Mouse (Mus musculus) mouse trophoblast stem cell (cell line): ENCODE measurements around the gene AC134908.4.

Experiments
- in situ Hi-C, 2 experiments: fragments of 300-500 bp; cut with MseI, MboI; formaldehyde crosslinking; loops; 2 replicates in 1 of 2; 3 replicates in 1 of 2; pipeline ENCODE4 v1.15.1; 2025

AC134908.4 gene

GRCm38 (mm10) chr17:25795609-25796092, at the start of gene AC134908.4:
Gene AC134908.4 (minus strand): TSS chr17:25795659.
- in situ Hi-C loops: no loop called here

GRCm38 (mm10) chr17:25844396-25844901, 49.0 kb upstream of the AC134908.4 start, which contains the start of gene Rhot2:
Gene Rhot2 (minus strand): TSS chr17:25844851.
- in situ Hi-C loops: no loop called here

- in situ Hi-C loops: no loop called here
These were observed 48.4 kb upstream of the AC134908.4 start for GRCm38 (mm10) chr17:25843636-25844395.

DNA sequence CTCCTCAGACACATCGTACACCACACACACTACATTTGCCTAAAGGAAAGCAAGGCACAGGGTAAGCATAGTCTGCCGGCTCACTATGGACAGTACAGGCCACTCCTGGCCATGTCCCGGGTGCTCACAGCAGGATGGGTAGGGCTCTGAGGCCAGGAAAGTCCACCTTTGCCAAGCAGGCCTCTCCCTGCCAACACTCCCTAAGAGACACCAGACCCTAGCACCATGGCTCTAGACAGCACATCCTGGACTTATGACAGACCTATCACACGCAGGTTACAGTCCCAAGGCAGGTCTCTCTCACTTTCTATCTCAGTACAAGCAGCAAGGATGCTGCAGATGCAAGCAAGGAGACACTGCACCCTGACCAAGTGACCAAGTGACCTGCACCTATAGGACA, 47.7 kb upstream of the AC134908.4 start:
- in situ Hi-C loops: no loop called here

DNA sequence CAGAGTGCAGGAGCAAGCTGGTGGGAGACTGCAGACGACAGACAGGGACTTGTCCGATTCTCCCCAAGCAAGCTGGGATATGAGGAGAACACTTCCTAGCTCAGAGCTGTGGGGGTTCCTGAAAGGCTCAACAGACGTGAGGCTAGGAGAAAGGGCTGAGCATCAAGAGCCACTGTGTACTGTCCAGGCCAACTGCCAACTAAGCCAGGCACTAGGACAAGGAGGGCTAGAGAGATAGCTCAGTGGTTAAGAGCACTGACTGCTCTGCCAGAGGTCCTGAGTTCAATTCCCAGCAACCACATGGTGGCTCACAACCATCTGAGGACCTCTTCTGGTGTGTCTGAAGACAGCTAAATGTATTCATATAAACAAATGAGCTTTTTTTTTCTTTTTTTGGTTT, 47.0 kb upstream of the AC134908.4 start:
- in situ Hi-C loops: no loop called here

DNA sequence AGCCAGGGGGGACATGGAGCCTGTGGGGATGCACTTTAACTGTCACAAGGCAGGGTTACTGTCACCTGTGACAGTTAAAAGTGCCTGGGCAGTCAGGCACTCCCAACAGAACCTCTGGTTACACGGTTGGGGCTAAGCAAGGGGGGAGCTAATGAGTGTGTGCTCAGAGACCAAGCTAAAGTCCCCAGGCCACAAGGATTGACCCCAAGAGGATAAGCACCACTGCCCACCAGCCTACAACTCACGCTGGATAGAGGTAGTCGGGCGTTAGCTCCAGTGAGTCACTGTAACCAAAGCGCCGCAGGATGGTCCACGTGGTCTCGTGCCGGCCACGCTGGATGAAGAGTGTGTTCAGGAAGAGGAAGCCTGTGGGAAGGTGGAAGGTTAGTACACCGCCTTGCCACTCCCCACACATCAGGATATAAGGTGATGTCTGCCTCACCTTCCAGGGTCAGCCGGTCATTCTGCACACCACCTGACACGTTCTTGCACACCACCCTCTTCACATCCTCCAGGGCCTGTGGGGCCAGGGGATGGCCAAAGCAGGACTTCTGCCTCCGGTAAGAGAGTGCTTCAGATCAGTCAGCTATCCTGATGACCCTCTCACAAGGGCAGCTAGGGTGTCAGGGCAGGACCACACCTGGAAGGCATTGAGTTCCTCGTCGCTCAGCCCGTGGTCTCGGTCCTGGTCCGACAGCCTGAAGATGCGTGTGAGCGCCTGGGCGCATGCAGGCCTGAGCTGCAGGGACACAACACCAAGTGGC, 45.8 kb upstream of the AC134908.4 start, which contains the start of gene Gm20683:
TSS of gene Gm20683 (minus strand) at position 647 of the 764 bp plus-strand sequence.
- in situ Hi-C loops: no loop called here

DNA sequence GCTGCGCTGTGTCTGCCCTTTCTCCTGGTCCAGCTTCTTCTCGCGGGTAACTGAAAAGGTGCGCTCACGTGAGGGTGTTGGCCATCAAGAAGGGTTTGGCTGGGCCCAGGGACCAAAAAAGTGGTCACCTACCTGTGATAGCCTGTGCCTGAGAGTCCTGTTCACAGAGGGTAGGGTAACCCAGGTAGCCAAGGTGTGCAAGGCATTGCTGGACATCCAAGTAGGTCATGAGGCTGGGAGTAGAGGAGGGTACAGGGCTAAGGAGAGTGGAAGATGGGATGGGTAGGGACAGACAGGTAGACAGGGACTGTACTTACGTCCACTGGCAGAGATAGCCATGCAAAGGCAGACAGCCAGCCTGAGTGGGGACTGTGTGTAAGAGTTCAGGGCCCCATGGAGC, 45.1 kb upstream of the AC134908.4 start:
- in situ Hi-C loops: no loop called here

- in situ Hi-C loops: no loop called here
These were observed 44.2 kb upstream of the AC134908.4 start for GRCm38 (mm10) chr17:25839455-25840235.

DNA sequence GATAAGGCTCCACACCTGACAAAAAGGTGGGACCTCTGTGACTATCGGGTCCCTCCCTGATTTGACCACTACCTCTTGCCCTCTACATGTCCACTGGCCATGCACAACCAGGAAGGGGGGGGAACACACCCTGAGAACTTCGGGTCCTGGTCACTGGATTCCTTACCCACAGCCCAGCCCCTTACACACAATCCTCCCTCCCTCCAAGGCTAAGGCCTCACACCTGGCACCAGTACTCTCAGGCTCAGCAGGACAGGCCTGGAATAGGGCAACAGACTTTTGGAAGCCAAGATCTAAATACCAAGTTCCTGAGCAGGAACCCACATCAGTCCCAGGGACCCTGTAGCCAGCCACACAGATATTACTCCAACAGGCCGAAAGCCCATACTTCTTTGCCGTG, 43.4 kb upstream of the AC134908.4 start:
- in situ Hi-C loops: no loop called here

- in situ Hi-C loops: no loop called here
These were observed 42.1 kb upstream of the AC134908.4 start for GRCm38 (mm10) chr17:25837533-25837932.

GRCm38 (mm10) chr17:25837076-25837410, 41.6 kb upstream of the AC134908.4 start, which contains the start of gene Rhbdl1:
Gene Rhbdl1 (minus strand): TSS chr17:25837295.
- in situ Hi-C loops: no loop called here

- in situ Hi-C loops: no loop called here
These were observed 41.1 kb upstream of the AC134908.4 start for GRCm38 (mm10) chr17:25836397-25837075.

GRCm38 (mm10) chr17:25835816-25836215, 40.4 kb upstream of the AC134908.4 start:
- in situ Hi-C loops: no loop called here

DNA sequence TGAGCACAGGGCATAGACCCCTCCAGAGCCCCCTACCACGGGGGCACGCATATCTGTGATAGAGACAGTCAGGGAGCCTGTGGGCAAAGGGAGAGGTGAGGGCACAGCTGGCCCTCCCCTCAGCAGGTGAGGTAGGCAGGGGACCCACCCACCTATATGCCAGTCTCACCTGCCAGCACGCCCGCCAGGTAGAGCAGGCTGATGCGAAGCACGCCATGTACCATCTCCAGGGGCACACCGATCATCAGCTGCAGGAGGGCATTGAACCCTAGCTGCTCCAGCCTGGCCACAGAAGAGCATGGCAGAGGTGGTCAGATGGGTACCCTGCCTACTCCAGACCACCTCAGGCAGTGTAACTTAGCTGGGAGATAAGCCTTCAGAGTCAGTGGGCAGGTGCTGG, 39.8 kb upstream of the AC134908.4 start:
- in situ Hi-C loops: no loop called here

DNA sequence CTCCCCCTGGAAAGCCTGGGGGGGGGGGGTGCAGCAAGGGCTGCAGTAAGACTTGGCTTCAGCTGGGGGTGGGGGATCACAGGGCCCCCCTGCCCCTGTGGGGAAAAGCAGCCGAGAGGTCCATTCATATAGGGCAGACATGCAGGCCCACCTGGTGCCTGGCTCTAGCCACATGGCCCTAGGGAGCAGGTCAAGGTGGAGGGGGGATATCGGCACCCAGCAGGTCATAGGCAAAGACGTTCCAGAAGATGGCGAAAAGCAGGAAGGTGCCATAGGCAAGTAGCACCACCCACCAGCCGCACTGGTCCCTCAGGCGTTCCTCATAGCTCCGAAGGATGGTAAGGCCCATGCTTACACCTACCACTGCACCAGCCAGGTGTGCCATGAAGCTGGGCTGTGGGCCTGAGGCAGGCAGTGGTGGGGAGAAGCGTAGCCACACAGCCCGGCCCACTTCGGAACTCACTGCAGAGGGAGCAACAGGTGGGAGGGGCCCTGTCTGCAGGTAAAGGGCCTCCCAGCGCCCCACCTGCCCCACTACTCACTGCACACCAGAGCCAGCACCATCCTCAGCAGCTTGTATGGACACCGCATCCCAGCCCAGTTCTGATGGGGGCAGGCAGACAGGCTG, 39.2 kb upstream of the AC134908.4 start:
- in situ Hi-C loops: no loop called here

- in situ Hi-C loops: no loop called here
These were observed 38.6 kb upstream of the AC134908.4 start for GRCm38 (mm10) chr17:25833961-25834594.

DNA sequence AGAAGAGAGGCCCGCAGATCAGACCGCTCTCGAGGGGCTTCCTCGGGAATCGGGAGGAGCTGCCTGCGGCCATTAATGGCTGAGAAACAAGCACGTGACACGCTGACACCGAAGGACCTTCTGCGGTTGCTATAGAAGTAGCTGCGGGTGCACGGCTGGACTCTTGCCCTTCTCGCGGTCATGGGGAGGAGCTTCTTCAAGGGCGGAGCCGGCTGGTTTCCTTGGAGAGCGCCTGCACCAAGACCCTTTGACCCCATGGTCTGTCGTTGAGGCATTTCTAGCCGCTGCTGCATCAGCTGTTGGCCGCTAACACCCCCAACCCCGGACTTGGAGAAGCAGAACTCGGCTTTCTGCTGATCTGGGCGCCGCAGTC, 37.8 kb upstream of the AC134908.4 start, which contains the start of gene Stub1:
TSS of gene Stub1 (minus strand) at position 114 of the 373 bp plus-strand sequence.
- in situ Hi-C loops: no loop called here

- in situ Hi-C loops: no loop called here
These were observed 37.2 kb upstream of the AC134908.4 start for GRCm38 (mm10) chr17:25832436-25833290.
